Mouse (Mus musculus) kidney, adult 2 months (tissue): ENCODE measurements around the gene Dbn1.

ENCODE experiments used
- CTCF ChIP-seq: fragments of 200-500 bp; conservative IDR thresholded peaks from 2 replicates; pipeline ENCODE4 v1.5.1; 2011; ENCODE audit warnings: low read depth, mild to moderate bottlenecking, control low read depth, low read length, moderate library complexity, mixed read lengths; ENCODE audit not compliant: insufficient read depth, insufficient read length
- POLR2A ChIP-seq: fragments of 200-500 bp; IDR thresholded peaks from one replicate; pipeline ENCODE4 v1.6.1; 2011; ENCODE audit warnings: low read depth, low read length, control low read depth

DNA sequence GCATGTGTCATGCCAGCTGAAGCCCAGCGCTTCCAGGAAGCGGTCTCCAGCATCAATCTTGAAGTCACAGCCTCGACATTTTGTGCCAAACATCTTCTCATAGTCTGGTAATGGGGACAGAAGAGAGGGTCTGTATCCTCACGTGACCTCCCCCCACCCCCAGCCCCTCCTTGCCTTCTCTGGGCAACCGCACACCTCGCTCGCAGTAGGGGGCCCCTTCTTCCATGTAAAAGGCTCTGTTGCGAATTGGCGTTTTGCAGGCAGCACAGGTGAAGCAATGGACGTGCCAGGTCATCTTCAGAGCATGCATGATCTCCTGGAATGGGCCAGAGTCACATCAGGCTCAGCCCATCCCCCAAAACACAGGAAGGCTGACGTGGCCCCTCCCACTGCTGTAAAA lies 11.0 kb upstream of the Dbn1 start:
- no peak for TF ChIP-seq POLR2A
- TF ChIP-seq CTCF, result no peak
